Comparison of ENCODE assay signal across 8 mouse cellular contexts in the genomic region with DNA sequence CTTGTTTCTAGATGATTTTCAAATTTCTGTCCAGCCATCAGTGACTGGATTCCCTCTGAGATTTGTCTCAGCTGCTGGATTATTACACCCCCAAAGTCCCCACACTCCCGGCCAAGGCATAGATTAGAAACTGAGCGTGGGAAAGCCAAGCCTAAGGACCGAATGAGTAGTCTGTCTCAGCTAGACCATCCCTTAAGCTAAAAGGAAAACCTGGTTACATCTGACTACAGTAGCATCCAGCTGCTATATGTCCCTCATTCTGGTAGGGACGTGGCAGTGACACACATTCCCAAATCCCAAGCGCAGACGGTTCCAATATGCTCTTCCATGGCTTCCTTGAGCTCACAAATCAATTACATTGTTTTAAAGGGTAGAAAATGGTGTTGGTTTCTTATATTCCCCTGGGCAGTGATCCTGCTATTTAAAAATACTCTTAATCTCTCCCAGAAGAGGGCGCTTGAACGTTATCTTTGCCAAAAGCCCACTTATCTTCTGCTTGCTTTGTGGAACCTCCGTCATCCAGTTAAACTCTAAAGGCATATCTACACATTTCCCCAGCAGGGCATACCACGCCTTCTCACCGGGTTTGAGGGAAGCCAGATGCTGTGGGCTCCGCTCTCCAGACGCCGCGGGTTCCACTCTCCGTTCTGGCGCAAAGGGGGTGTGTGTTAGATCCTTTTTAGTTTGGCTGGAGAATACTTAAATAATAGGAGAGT. TPM values are rescaled to one million over a fixed set of nuclear protein-coding genes. Genes with fewer than 3 reads are reported as not detected.
A peak's percentile ranks its signal among the peaks of the same experiment; 100 is the strongest.
DNase-seq lines count a peak whose midpoint lies in the region; ATAC-seq and TF ChIP-seq lines count a peak whose summit lies in the region.

No protein-coding gene starts in this region.

- TF ChIP-seq CTCF in liver, adult 2 months (IDR thresholded peaks at IDR 0.05; ENCODE audit: low read depth, low read length): no peak

- DNase-seq in kidney, postnatal 36 days: no peak
- DNase-seq in c-Kit-positive CD71-positive TER-119-negative erythroid progenitor cells, embryonic 14.5 days (ENCODE audit: low read depth): peak; percentile 57
- DNase-seq in liver, adult 2 months (ENCODE audit: extremely low read depth, low read depth, low spot score): peak; percentile 2
- no peak for DNase-seq in frontal cortex, postnatal 25 days (ENCODE audit: low spot score in 2 of 2)
- DNase-seq in right cerebral cortex, postnatal 25 days: no peak

- H3K27me3 ChIP-seq in kidney, embryonic 15.5 days: no peaks in the 10 kb centered on the region
- no peaks in the 10 kb centered on the region for H3K27me3 ChIP-seq in heart, embryonic 12.5 days (replicated peaks)
- no peaks in the 10 kb centered on the region for H3K27me3 ChIP-seq in liver, adult 2 months (ENCODE audit: control insufficient read depth, insufficient read depth, low read length)
- H3K27me3 ChIP-seq in neural tube, embryonic 13.5 days: no peaks in the 10 kb centered on the region

- peaks cover 17% of the 10 kb centered on the region for H3K4me1 ChIP-seq in kidney, embryonic 15.5 days
- peaks cover 50% of the 10 kb centered on the region for H3K4me1 ChIP-seq in heart, embryonic 12.5 days (replicated peaks)
- no peaks in the 10 kb centered on the region for H3K4me1 ChIP-seq in liver, adult 2 months (ENCODE audit: control insufficient read depth, insufficient read depth, low read length)
- H3K4me1 ChIP-seq in neural tube, embryonic 13.5 days (replicated peaks): peaks cover 13% of the 10 kb centered on the region

- peak; percentile 62; the same call in 1 of the 2 replicates for ATAC-seq in kidney, embryonic 15.5 days (replicated peaks; ENCODE audit: low FRiP score)
- peak; percentile 86 for ATAC-seq in heart, embryonic 12.5 days (ENCODE audit: insufficient number of reproducible peaks, low FRiP score)
- 0 out of 2 replicates have a peak, but pooled peaks have one; percentile 34 for ATAC-seq in neural tube, embryonic 13.5 days (ENCODE audit: low read depth)

- no peak overlapping the region for H3K4me3 ChIP-seq in kidney, embryonic 15.5 days (replicated peaks)
- peak overlapping the region; percentile 1; the same call in 1 of the 2 replicates for H3K4me3 ChIP-seq in heart, embryonic 12.5 days
- no peak overlapping the region for H3K4me3 ChIP-seq in liver, adult 2 months (ENCODE audit: insufficient read depth, low read depth, low read length)
- no peak overlapping the region for H3K4me3 ChIP-seq in neural tube, embryonic 13.5 days

- H3K27ac ChIP-seq in kidney, embryonic 15.5 days: no peak overlapping the region
- peak overlapping the region; percentile 97 for H3K27ac ChIP-seq in heart, embryonic 12.5 days (ENCODE audit: poor library complexity, severe bottlenecking)
- H3K27ac ChIP-seq in liver, adult 2 months (replicated peaks; ENCODE audit: insufficient read depth, low read depth, low read length): no peak overlapping the region
- peak overlapping the region; percentile 43; the same call in 1 of the 2 replicates for H3K27ac ChIP-seq in neural tube, embryonic 13.5 days (replicated peaks)

- no peaks in the 10 kb centered on the region for H3K79me2 ChIP-seq in liver, adult 2 months (ENCODE audit: control insufficient read depth, insufficient read depth, low read length)

- H3K9ac ChIP-seq in kidney, embryonic 15.5 days: no peak overlapping the region
- no peak overlapping the region for H3K9ac ChIP-seq in heart, embryonic 12.5 days
- no peak overlapping the region for H3K9ac ChIP-seq in liver, adult 2 months (ENCODE audit: low read depth, low read length)
- 0 out of 2 replicates have a peak overlapping the region, but pooled peaks have one; percentile 9 for H3K9ac ChIP-seq in neural tube, embryonic 13.5 days

- WGBS in kidney, embryonic 15.5 days: 38% methylated on average over 17 of the region's 17 CpGs
- WGBS in heart, embryonic 12.5 days: 4% methylated on average over 17 of the region's 17 CpGs
- 33% methylated on average over 17 of the region's 17 CpGs for WGBS in liver, adult 2 months
- WGBS in neural tube, embryonic 13.5 days: 47% methylated on average over 17 of the region's 17 CpGs

- TF ChIP-seq POLR2A in liver, adult 2 months (IDR thresholded peaks at IDR 0.05; ENCODE audit: extremely low read depth, insufficient read depth, low read length): no peak

- H3K9me3 ChIP-seq in kidney, embryonic 15.5 days (replicated peaks): no peaks in the 10 kb centered on the region
- H3K9me3 ChIP-seq in heart, embryonic 12.5 days (replicated peaks): no peaks in the 10 kb centered on the region
- H3K9me3 ChIP-seq in neural tube, embryonic 13.5 days: no peaks in the 10 kb centered on the region

- H3K4me2 ChIP-seq in kidney, embryonic 15.5 days: peak overlapping the region; percentile 30
- H3K4me2 ChIP-seq in heart, embryonic 12.5 days: peak overlapping the region; percentile 54
- H3K4me2 ChIP-seq in neural tube, embryonic 13.5 days: no peak overlapping the region

- H3K36me3 ChIP-seq in kidney, embryonic 15.5 days: no peaks in the 10 kb centered on the region
- H3K36me3 ChIP-seq in heart, embryonic 12.5 days: no peaks in the 10 kb centered on the region
- H3K36me3 ChIP-seq in liver, adult 2 months (ENCODE audit: control insufficient read depth, insufficient read depth, low read length): no peaks in the 10 kb centered on the region
- no peaks in the 10 kb centered on the region for H3K36me3 ChIP-seq in neural tube, embryonic 13.5 days

RNA-seq across cellular contexts. Expression of gene Tbx19, which starts 46.0 kb away (rescaled TPM):
- polyA plus RNA-seq in kidney, embryonic 15.5 days (2015; fragmentation: Nextera tagmentation; extraction: Ambion mirVana): 0.10 and 0.23 TPM in 2 replicates
- not detected in 2 replicates for polyA plus RNA-seq in heart, embryonic 12.5 days (2016; fragmentation: Nextera tagmentation; extraction: Ambion mirVana)
- not detected in 2 replicates for total RNA-seq in liver, adult 2 months (2014; rRNA removed)
- polyA plus RNA-seq in liver, adult 2 months (2012; rRNA removed): 0.20 TPM in 1 of 2 replicates, not detected in the other
- polyA plus RNA-seq in neural tube, embryonic 13.5 days (2015; fragmentation: Nextera tagmentation; extraction: Ambion mirVana): not detected in 2 replicates

Comparison
In these comparisons a context has a peak if more than half of its experiments do, and no peak if none do; other contexts are left out.
1. ATAC-seq: peak in every context shown above with its lines; median percentile 86 in heart, embryonic 12.5 days; 62 in kidney, embryonic 15.5 days; 34 in neural tube, embryonic 13.5 days.
2. H3K27ac ChIP-seq: peak in heart, embryonic 12.5 days (single experiment) and neural tube, embryonic 13.5 days (single experiment); none in kidney, embryonic 15.5 days (single experiment) and liver, adult 2 months (single experiment).
3. DNase-seq: peak in c-Kit-positive CD71-positive TER-119-negative erythroid progenitor cells, embryonic 14.5 days (single experiment) and liver, adult 2 months (single experiment); none in kidney, postnatal 36 days (0 of 2), frontal cortex, postnatal 25 days (0 of 2) and right cerebral cortex, postnatal 25 days (single experiment).